Mouse (Mus musculus): ENCODE measurements around the gene Crocc.

Crocc gene

DNA sequence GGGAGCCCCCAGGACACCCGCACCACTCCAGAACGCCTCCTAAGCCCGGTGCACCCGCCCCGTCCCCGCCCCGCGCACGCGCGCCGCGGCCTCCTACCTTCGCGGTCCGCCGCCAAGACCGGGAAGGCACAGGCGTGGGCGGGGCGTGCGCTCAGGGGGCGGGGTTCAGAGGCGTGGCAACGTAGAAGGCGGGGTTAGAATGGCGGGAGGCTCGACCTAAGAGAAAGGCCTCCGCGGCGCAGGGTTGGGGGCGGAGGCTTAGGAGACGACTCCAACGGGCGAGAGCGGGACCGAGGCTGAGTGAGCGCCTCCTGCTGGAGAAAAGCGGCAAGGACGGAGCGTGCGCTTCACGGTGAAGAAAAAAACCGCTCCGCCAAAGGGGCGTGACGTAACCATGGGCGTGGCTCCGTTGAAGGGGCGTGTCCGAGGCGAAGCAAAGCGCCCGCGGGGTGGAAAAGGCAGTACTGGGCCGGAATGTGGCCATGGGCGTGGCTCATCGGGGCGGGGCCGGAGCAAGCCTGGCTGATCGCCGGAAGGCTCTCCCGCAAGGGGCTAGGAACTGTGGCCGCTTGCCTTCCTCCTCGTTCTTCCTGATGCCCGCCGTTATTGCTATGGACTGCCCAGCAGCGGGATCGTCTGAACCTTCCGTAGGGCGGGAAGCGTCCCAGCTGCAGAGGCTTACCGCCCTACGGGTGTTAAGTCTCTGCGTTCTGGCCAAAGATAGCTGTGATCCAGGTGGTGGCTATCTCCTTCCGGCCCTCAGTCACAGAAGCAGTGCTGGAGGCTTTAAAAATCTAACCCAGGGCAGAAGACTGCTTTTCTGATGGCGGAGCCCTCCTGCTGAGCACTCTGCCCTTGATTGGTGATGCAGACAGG is at the start of gene Crocc:
Crocc (minus strand) TSS at position 125 of the 876 bp plus-strand sequence.
- DNase-seq (ENCODE audit: low read depth, low spot score), result peak; percentile 100

DNA sequence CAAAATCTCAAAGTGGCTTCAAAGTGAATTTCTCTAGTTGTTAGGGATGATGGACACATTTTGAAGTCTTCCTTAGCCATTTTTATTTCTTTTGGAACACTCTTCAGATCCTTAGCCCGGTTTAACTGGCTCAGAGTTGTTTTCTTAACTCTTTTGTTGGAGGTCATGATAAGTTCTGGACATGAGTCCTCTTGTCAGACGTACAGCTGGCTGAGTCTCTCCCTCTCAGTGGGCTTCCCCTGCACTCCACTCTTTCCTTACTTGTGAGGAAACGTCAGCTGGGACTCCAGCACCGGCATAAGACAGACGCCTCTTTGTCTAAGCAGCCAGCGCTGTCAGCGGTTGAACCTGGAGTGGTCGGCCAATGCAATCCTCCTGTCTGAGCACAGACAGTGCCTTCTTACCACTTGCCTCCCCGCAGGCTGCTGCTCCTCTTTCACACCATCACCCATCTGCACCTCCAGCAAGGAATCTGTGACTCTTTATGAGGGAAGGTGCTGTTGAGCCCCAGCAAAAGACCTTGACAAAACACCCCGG is 47.9 kb upstream of the Crocc start:
- DNase-seq (ENCODE audit: low read depth, low spot score), result no peak

DNA sequence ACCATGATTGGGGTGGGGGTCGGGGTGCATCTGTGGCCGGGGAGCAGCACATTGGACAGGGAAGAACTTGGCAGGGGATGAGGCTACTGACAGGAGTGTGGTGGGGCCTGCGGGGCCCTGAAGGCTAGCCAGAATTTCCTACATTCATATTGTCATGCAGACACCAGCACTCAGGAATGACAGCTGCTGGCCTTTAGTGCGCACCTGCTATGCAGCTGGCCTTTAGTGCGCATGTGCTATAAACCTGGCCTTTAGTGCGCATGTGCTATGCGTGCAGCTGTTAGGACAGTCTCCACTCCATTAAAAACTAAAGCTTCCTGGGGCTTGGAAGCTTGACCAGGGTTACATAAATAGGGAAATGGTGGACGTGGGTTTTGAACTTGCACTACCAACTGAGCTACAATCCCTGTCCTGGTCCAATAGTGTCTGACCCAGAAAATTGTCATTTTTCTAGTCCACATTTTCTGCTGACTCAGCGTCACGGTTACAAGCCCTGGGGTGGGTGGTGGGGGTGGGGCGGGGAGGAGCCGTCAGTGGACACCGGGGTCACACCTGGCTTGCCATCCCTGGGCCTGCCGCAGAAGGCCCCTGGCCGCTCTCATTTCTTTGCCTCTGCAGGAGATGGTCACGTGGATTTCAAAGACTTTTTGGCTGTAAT is 46.3 kb upstream of the Crocc start:
- peak; percentile 56 for DNase-seq (ENCODE audit: low read depth, low spot score)

DNA sequence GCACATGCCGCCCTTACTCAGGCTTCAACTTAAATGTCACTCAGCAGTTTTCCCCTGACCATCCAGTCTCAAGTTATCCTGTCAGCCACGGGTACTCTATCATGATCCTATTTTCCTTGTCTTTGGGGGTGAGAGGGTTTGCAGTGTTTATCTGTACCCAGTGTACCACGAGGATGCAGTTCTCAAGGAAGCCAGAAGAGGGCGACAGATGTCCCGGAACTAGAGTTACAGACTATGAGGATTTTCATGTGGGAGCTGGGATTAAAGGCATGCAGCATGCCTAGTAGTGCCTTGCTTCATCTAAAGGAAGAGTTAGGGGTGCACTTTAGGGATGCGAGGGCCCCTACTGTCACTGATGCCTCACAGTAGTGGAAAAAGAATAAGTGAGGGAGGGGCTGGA is 41.5 kb upstream of the Crocc start:
- peak; percentile 59 for DNase-seq (ENCODE audit: low read depth, low spot score)

DNA sequence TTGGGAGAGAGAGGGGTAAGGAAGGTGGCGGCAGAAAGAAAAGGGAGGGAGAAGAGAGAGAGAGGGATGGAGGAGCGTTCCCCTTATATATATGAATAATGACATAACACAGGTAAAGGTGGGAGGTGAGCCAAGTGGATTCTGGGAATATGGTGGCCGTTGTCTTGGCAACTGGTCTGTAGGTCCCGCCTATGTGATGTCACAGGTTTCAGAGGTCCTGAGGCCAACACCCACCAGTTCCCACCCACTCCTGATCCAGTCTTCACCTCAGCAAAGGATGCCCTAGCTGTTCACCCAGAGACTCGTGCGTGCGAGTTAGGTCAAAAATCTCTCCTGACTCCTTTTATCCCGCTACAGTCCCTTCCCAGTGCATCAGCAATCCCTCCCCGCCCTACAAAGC is 40.9 kb upstream of the Crocc start:
- DNase-seq (ENCODE audit: low read depth, low spot score), result no peak

DNA sequence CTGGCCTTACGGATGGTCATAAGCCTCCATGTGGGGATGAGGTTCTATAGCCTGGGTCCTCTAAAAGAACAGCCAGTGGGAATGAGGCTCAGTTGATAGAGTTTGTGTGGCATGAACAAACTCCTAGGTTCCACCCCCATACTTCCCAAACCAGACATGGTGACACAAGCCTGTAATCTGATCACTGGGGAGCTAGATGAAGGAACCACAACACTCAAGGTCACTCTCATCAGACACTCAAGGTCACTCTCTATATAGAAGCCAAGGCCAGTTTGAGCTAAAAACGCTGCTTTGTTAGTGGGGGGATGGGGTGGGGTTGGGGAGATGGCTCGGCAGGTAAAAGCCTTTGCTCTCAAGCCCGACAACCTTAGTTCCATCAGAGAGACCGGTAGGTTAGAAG is 39.6 kb upstream of the Crocc start:
- DNase-seq (ENCODE audit: low read depth, low spot score), result no peak

DNA sequence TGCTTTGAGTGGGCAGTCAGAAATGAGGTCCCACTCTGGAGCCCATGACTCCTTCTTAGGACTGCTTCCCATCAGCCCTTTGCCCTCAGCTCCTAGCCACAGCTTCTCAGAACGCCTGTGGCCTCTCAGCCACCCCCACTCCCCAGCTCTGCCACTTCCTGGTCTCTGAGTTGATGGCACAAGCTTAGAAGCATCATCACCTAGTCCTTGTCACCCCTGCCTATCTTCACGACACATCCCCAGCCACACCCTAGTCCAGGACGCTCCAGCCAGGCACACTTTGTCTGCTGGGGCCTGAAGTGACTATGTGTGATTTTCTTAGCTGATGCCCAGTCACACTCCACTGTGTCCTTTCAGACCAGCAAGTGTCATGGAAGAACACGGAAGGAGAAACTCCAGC is 38.6 kb upstream of the Crocc start:
- no peak for DNase-seq (ENCODE audit: low read depth, low spot score)

DNA sequence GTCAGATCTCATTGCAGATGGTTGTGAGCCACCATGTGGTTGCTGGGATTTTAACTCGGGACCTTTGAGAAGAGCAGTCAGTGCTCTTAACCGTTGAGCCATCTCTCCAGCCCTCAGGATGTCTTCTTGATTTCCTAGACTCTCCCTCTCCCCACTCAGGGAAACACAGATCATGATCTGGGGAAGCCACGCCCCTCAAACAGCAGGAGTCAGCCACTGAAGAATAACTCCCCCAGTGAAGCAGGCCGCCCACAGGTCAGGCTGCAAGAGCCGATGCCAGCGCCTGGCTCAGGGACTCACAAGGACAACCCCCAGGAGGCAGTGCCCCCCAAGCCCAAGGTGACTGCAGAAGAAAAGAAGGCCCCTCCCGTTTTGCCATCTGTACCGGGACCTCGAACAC is 36.4 kb upstream of the Crocc start:
- DNase-seq (ENCODE audit: low read depth, low spot score), result no peak

DNA sequence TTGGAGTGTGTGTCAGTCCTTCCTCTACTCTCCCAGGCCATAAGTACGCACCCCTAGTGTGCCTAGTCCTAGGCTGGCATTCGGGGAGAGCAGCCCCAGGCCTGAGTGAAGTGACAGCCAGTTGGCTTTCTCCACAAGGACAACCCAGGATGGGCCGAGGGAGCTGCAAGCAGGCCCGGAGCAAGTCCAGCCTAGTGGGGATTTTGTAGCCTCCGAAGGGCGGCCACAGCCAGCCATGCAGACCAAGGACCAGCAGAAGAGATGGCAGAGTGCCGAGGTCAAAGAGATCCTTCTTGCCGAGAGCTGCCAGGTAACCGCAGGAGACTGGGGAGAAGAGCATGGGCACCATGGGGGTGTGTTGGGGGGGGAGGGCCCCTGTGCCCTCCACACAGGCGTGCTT is 34.7 kb upstream of the Crocc start:
- DNase-seq (ENCODE audit: low read depth, low spot score), result no peak

DNA sequence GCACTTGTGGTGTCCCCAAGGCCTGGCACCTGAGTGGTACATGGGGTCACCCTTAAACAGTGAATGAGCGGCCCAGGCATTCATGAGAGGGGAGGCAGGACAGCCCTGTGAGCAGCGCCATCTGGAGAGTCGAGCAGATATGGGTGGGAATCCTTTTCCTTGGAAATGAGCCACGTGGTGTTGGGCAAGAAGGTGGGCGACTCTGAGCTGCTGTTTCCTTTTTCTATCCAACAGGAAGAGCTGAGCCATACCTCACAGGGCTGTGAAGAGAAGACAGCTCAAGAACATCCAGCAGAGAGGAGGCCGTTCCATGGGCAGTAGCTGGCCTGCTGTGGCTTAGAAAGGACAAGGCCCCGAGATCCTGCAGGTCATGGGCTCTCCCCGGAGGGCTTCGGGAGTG is 28.4 kb upstream of the Crocc start:
- no peak for DNase-seq (ENCODE audit: low read depth, low spot score)

DNA sequence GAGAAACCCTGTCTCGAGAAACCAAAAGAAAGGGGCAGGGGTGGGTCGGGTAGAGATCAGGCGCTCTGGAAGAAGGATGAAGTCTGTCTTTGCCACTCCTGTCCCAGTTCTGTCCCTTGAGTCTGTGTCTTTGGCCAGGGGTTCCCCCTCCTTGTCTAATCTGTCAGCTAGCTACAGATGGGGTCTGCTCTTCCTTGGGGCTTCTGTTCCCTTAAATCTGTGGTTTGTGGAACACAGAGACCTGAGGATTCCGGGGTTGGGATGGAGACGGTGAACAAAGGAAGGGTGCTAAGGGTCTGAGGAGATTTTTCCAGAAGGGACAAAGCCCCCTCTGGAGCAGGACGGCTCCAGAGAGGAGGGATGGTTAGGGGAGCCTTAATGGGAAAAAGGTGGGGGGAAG is 27.7 kb upstream of the Crocc start, which contains the start of gene Spata21:
Spata21 (plus strand) TSS at position 301 of the 400 bp plus-strand sequence.
- DNase-seq (ENCODE audit: low read depth, low spot score), result no peak

DNA sequence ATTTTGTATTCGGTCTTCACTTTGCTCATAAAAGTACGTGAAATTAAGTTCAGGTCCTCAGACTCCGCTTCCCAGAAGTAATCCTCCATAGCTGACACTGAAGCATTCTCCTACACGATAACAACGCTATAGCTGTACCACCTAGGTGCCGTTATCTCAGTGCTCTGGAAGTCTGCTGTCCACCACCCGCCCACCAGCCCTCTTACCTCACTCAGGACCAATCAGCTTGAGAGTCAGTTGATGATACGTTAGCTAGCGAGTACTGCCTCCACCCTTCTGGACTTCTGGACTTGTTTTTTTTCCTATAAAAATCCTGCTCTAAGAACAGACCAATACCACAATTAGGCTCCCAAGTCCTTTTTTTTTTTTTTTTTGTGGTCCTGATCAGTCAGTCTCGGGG is 26.5 kb upstream of the Crocc start:
- no peak for DNase-seq (ENCODE audit: low read depth, low spot score)

DNA sequence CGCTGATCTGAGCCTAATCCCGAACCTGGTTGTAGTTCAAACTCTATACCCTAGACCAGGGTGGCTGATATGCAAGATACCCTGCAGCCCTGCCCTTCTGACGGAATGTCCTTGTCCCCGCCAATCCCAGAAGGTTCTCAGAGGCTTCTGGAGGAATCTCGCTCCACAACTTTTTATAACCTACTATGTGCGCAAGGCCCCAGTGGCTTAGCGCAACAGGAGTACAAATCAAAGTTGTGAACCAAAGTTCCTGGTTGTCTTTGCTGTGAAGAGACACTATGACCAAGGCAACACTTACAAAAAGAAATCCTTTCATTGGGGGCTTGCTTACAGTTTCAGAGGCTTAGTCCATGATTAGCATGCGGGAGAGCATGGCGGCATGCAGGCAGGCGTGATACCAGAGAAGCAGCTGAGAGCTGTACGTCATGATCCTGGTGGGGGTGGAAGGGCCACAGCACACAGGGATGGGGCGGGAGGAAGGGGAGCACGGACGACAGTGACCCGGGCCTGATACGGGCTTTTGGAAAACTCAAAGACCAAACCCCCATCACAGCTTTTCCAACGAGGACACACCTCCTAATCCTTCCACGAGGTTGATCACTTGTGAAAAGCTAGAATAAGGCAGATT is 18.3 kb upstream of the Crocc start:
- no peak for DNase-seq (ENCODE audit: low read depth, low spot score)

DNA sequence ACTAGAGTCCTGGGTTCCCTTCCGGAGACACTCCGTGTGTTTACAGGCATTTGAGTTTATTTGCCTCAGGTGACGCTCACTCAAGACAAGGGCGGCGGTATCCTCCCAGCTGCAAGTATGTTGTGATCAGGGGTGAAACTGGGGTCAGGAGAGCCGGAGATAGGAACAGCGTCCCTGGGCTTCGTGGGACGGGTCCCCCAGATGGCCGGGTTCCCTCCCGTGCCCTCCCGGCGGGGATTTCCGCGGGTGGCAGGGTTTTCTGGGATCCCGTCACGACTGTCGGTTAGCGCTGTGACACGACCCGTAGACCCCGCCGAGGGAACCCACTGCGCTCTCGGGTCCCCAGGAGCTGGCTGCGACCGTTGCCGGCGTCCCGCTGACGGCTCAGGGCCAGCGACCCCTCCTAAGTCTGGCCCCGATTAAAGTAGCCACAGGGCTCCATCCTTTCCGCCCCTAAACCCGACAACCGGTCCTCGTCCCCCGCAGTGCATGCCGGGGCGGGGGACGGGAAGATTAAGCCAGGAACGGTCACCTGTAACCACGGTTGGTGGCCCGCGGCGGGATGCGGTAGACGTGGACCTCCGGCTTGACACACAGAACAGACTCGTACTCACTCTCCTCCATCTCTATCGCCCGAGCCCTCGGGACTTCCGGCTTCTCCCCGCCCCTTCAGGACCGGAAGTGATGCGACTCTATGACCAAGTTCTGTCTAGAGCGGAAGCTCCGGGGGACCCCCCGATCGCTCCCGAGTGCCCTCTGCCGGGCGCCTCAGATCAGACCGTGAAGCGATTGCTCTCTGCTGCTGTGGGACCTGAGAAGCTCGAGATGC is 17.5 kb upstream of the Crocc start, which contains the start of gene Necap2:
Necap2 (minus strand) TSS at position 677 of the 829 bp plus-strand sequence.
- DNase-seq (ENCODE audit: low read depth, low spot score), result peak; percentile 96

DNA sequence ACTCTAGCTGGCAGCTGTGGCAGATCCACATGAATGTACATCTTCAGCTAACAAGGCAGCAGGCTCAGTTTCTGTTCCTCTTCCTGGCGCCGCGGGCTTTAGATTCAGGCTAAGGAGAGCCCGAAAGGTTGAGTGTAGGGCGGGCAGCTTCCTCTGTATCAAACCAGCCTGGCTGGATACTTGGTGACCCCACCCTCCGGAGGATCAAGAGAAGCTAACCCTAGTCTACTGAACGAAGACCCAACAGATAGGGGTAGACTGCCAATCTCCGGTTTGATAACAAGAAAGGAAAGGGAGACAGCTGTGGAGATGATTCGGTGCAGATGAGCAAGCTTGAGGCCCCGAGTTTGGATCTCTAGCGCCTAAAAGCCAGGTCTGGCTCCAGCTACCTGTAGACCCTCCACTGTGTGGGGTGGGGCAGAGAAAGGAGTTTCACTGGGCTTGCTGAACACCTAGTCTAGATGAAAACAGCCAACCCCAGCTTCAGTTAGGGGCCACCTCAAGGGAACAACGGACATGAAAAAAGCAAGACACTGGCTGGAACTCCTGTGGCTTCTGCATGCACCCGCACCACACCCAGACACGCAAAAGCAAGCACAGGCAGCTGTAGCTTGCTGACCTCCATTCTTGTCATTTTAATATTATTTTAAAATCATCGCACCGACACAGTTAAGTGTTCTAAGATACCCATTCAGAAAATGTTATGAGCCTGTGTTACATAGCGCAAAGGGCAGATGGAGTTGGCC is 16.6 kb upstream of the Crocc start:
- DNase-seq (ENCODE audit: low read depth, low spot score), result peak; percentile 91

DNA sequence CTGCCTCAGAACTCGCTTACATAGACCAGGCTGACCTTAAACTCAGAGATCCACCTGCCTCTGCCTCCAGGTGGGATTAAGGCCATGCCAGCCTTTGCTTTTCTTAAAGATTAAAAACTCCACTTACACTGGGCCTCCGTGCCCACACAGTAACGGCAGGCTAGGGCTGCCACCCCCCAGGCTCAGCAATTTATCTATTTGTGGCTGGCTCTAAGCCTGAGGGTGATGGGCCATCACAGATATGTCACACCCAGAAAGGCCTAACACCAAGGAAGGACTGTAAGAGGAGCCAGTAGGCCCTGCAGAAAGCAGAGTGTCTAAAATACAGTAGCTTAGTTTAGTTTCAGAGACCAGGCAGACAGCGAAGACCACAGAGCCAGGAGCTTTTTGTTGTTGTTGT is 13.8 kb upstream of the Crocc start:
- no peak for DNase-seq (ENCODE audit: low read depth, low spot score)

DNA sequence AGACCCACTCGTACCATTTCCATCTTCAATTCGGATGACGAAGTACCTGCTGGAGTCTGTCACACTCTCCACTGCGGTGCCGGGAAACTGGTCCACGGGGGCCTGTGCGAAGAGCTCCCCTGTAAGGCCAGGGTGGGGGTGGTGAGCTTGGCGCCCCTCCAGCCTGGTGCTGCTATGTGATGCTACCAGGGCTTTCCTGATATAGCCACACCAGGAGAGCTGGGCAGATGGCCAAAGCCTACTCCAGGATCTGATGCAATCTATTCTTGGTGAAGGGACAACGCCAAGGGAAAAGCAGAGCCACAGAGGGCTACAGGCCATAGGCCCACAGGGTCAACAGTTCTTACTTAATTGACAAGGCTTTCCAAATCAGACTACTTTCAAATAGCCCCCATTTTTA is 13.3 kb upstream of the Crocc start:
- no peak for DNase-seq (ENCODE audit: low read depth, low spot score)

DNA sequence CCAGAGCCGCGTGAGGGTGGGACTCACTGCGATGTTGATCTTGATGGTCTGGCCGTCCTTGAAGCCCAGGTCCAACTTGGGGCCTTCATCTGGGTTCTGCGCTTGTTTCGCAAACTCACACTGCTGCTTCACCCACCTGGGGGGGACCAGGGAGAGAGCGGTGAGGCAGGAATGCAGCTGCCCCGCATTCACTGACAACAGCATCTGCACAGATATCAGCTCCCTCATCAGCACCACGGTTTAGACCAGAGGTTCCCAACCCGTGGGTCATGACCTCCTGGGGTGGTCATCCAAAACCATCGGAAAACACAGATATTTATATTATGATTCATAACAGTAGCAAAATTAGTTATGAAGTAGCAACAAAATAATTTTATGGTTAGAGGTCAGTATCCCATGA is 12.2 kb upstream of the Crocc start:
- DNase-seq (ENCODE audit: low read depth, low spot score), result no peak

DNA sequence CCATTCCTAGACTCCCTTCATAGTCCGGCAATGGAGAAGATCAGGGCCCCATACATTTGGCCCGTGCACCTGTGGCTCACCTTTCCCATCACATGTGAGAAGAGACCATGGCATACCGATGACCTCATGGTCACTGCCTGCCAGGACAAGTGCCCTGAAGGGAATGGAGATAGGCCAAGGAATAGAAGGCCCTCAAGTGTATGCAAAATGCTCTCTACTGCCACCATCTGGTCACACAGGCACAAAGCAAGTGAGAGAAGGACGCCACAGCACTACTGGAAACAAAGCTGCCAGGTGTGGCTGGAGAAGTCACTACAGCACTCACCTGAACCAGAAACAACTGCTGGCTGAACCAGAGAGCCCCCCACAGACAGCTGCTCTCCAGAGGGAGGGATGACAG is 9.4 kb upstream of the Crocc start:
- DNase-seq (ENCODE audit: low read depth, low spot score), result peak; percentile 59

DNA sequence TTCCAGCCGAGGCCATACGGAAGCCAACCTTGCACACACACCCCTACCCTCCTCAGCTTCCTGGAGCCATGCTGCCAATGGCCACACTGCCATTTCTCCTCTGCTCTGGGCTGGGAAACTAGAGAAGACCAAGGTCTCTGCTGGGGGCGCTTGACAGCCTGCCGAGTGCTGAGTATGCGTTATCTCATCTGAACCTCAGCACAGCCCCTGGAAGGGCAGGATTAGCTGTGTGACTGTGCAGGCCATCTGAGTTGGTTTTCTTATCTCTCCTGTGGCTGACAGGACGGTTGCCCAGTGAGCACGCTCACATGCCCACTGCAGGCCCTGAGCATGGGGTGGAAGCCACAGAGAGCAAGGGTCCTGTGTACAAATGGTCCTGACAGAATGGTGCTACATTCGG is 8.3 kb upstream of the Crocc start:
- no peak for DNase-seq (ENCODE audit: low read depth, low spot score)
